Mouse (Mus musculus): ENCODE data around the gene Dbx1.

Dbx1 gene

DNA sequence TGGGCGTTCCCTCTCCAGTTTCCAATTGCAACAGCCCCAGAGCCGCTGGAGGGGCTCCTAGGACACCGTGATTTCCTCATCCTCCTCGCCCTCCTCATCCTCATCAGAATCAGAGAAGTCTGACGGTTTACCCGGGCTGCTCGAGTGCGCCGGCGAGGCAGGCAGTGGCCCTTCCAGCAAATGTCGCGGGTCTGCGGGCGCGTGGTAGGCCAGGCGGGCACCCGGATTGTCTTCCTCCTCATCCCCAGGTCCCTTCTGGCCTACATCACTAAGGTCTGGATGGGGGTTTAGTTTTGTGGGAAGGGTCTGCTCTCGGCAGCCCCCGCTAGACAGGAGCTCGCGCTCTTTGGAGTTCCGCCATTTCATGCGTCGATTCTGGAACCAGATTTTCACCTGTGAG lies 4.3 kb downstream of the Dbx1 start:
- no peak for DNase-seq

DNA sequence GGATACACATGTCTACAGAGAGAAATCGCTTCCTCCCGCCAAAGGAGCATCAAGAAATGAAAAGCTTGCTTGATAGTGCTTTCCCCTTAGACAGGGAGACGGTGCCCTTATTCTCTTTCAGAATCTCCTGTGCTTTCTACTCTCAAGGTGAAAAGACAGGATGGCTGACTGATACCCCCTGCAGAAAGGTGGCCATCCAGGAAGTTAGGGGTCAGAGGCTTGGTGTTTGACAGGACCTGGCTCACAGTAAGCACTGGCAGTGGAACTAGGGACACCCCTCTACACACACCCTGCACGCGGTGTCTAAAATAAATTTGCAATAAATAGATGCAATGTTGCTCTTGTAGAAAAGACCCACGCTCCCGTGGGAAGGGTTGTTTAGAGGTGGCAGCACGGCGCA lies 4.8 kb downstream of the Dbx1 start:
- no peak for DNase-seq

DNA sequence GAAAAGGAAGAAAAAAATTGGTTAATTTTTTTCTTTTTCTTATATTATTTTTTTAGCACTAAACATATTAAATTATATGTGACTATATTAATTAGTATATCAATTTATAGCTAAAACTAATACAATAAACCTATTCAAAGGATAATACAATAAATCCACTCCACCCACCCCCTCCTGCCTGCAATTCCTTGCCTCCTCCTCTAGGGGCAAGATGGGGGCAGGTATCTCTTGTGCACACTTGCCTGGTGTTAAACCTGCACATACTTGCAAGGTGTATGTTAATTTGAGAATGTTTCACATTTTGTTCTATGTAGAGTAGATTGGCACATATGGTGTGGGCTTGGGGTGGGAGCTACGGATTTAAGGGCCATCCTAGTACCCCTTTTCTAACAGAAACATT lies 16.5 kb downstream of the Dbx1 start:
- no peak for DNase-seq

DNA sequence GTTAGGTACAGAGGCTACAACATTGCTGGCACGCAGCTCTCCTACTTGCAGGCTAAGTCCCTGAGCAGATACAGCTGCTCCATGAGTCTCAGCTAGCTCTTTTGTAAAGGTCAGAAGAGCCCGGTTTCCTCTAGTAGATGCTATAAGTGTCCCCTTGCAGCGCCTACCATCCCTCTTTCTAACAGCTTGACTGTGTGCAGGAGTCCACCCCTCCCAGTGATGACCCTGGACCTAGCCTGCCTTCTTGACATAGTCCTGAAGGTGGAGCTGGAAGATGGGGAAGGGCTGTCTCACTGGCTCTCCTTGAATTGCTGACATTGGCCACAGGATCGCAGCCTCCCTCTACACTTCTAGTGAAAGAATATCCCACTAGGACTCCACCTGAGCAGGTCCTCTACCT lies 19.6 kb downstream of the Dbx1 start:
- DNase-seq = no peak

DNA sequence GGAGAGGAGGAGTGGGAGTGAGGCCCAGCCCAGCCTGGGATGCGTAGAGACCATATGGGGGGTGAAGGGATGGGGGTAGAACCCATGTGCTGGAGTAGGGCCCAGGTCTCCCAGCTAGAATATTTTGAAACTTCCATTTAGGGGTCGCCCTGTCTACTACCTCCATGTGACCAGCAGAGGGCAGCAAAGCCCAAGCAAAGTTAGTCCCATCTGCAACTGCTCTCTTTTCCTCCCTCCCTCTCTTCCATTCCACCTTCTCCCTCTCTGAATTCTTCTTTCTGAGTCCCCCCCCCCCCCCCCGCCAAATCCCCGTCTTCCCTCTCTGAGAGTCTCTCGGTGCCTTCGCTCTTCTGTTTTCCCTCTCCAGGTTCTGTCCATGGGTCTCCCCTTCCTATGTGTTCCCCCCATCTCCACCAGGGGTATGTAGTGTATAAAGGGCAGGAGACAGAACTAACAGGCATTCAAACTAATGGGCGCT lies 20.4 kb downstream of the Dbx1 start:
- DNase-seq = peak; percentile 56 to 67

DNA sequence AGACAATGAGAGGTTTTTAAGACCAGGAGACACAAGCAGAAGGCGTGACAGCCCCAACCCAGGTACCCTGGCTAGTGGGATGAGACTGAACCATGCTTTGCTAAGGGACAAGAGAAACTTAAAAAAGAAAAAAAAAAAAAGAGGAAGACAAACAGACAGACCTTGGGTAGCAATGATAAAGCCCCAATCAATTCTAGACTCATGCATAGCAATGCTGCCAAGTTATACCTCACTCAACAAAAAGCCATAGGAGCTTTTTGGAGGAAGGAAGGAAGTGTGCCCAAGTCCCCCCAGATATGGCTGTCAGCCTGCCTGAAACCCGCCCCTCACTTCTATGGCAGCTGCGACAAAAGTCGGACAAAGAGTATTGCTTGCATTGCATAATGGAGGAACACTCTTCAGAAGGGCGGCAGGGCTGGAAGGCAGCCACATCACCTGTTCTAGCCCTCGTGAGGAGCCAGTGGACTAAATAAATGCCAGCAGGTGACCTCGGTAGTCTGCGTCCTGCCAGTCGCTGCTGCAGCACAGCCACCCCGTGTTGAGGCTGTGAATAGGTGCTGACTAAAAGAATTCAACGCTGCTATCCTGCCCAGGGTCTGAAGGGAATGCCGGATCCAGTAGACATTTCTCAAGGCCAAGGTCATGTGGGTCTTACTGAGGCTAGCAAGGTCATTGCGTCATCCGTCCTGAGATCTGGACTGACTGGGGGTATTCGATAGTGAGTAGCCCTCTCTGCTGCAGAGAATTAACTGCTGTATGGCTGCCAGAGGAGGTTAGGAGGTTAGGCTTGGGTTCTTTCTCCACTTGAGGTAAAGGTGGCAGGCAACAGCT lies 31.5 kb downstream of the Dbx1 start:
- DNase-seq = peak; percentile 32 to 39

DNA sequence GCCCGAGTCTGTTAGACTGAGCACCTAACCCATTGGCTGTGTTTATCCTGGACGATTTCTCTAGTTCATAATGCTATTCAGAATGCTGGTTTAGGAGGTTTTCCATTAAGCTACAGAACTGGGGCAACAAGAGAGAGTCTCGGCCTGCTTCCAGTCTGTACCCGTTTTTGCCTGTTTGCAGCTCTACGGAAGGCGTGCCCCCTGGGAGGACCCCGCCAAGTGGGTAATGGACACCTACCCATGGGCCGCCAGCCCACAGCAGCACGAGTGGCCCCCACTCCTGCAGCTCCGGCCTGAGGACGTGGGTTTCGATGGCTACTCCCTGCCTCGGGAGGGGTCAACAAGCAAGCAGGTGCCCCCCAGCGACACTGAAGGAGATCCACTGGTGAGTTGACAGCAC lies 32.4 kb downstream of the Dbx1 start:
- no peak for DNase-seq

DNA sequence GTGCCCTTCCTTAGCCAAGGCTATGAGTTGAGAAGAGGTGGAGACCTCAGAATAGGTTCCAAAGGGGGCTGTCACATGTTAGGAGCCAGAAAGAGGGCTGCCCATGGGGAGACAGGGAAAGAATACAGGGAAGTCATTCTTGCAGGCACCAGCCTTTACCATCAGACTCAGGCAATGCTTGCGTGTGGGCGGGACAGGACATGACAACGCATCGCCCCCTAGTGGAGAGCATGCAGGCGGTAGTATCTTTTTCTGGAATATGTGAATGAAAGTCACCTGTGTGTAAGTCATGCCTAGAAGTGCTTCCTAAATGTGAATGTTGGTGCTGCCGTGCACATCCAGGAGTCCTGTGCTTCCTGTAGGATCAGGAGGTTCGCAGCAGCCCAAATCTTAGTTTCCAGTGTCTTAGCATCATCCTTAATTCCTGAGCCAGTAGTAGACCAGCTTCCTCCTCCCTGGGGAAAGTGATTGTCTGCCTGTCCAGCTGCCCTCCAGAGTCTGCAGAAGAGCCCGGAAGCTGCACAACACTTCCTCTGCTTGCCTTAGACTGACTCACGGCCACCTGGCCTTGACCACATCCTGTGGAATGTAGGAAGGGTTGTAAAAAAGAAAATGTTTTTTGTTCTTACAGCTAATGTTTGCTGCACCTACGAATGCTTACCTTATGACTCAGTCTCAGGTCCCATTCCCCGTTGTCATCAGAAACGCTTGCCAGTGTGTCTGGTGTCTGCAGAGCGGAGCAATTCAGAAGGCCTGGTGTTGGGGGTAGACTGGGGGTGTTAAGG lies 35.3 kb downstream of the Dbx1 start:
- peak; percentile 73 to 74 for DNase-seq

DNA sequence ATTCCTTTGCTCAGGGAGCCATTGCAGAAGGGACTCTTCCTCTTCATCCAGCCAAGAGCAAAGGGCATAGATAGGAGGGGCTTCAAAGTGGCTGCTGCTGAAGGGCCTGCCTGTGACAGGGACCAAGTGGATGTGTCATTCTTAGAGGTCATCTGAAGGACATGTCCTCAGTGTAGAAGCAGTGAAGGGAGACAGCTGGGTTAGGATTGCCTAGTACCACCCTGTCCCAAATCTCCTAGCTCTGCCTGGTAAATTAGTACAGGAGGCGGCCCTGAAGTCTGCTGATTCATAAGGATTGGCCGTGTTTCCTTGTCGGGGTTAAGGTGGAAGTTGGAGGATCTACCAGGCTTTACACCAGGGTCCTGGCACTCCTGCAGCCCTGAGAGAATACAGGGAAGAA lies 36.7 kb downstream of the Dbx1 start:
- DNase-seq = no peak

DNA sequence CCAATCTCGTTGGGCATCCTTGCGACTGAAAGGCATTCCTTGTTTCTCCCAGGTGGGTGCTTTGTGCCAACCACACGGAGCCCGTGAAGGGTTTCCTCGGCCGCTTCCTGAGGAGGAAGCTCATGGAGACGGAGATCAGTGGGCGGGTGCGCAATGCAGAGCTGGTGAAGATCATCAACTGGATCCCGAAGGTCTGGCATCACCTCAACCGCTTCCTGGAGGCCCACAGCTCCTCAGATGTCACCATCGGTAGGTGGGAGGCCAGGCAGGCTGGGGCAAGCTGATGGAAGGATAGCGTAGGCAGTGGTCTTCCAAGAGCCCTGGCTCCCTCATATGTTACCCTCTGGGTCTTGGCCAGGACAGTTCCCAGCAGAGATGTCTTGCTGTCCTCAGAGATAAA lies 38.4 kb downstream of the Dbx1 start:
- DNase-seq = no peak

DNA sequence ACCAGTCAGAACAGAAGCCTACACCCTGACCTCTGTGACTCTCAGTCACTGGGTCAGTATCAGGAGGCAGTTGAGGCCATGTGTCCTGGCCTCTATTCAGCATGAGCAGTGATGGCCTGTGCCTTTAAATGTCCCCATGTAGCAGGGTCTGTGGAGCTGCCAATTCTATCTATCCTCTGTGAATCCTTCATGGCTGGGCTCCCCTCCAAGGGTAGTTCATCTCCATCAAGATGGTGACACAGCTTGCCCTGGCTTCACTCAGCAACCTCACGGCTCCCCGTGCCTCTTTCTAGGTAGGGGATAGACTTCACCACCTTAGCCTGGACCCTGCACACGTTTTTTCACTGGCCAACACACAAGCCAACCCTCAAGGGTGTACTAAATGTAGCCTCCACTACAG lies 38.9 kb downstream of the Dbx1 start:
- peak in 1 of 2 experiments; percentile 27 for DNase-seq

DNA sequence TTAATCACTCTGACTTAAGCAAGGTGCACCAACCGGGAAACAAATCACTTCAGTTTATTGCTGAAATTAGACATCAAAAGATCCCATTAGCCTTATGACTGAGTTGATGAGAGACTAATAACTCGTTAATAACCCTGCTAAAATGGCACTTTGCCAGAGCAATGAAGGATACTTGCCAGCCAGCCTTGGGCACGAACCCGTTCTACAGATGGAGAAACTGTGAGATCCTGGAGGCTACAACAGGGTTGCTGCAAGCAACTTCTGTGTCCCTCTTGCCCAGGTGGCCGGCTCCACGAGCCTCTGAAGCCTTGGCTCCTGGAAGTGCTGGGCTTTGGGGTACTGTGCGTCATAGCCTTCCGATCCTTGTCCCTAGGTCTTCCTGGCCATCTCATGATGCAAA lies 47.0 kb downstream of the Dbx1 start:
- DNase-seq = peak; percentile 54 to 57

DNA sequence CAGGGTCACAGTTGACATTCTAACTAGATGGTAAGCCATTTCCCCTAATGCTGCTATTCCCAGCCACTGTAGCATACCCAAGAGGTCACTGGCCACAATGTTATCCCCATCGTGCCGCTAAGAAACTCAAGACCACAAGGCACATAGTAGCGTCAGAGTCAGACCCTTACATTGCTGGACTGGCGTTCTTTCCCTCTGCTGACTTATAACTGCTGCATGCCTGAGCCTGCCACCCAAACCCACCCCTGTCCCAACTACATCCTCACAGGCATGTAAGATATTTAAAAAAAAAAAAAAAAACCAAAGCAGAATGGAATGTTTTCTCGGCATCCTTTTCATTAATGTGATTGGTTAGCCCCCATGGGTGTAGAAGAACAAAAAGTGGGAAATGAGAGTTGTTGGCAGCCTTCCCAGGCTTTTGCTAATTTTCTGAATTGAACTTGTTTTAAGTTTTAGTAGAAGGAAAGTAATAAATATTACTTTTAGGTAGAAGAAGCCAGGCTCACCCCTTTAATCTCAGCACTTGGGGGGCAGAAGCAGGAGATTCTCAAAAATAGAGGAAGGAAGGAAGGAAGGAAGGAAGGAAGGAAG lies 50.0 kb downstream of the Dbx1 start:
- no peak for DNase-seq

DNA sequence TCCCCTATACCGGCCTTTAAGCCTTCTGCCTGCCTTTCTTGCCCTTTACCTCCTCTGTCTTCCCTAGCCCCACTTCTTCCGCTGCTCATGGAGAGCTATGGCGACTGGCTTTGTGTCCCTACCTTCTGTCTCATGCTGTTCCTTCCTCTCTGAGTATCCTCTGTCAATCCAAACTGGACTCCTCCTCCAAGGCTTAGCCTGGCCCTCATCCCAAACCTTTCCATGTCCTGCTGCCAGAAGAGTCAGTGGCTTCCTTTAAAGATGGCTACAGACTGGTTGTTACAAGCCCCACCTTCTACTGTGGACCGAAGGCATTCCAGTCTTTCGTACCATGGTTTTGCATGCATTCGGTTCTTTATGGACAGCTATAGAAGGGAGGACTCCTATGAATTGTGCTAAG lies 53.5 kb downstream of the Dbx1 start:
- DNase-seq = no peak

DNA sequence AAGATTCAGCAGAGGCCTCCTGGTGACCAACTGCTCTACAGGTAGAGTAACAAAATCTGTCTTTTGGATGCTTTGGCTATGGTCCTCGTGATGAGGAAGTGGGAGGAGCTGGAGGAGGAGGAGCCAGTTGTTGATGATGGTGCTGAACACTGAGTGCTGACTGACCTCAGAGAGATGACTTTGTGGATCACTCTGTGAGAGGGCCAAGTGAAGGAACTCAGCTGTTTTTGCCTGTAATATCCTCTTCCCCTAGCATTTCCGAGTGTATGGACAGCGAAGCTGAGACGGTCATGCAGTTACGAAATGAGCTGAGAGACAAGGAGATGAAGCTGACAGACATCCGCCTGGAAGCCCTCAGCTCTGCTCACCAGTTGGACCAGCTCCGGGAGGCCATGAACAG lies 54.1 kb downstream of the Dbx1 start:
- DNase-seq = no peak

DNA sequence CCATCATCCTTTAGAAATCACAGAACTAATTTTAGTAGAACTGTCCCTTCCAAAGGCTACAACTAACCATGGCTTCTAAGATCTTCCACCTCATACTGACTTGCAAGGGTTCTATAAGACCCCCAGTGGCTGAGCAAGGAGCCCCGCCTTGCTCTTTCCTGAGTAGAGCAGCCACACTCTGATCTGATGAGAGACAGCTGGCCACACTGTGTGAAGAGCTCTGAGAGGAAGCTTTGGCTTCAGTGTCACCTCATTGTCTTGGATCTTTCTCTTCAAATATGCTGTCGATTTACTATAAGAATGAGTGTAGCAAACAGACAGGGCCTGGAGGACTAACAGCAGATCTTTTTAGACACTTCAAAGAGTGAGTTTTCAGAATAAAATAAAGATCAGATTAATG lies 54.7 kb downstream of the Dbx1 start:
- no peak for DNase-seq

All from cerebellum, adult 18-20 months (tissue).